Mouse (Mus musculus) cerebellum, adult 2 months (tissue): ENCODE data around the gene Wnt7b. TPM values are rescaled to one million over a fixed set of nuclear protein-coding genes. Genes with fewer than 3 reads are reported as not detected.
A peak's percentile ranks its signal among the peaks of the same experiment; 100 is the strongest.

ENCODE experiments used
- DNase-seq, 2 experiments: peaks; one replicate each; pipeline ENCODE4 v3.0.0; 2021
- H3K27ac ChIP-seq: fragments of 200-500 bp; 2 replicates; pipeline ENCODE4 v1.5.1; 2012; ENCODE audit warnings: low read length, control low read depth, inconsistent platforms; ENCODE audit not compliant: insufficient read depth
- H3K27me3 ChIP-seq: fragments of 200-500 bp; 2 replicates; pipeline ENCODE4 v1.6.1; 2012; ENCODE audit warnings: inconsistent platforms, mild to moderate bottlenecking, low read length, moderate library complexity; ENCODE audit not compliant: control insufficient read depth, insufficient read depth
- H3K4me1 ChIP-seq: fragments of 200-500 bp; 2 replicates; pipeline ENCODE4 v1.6.1; 2011; ENCODE audit warnings: low read length; ENCODE audit not compliant: control insufficient read depth, insufficient read depth
- H3K4me3 ChIP-seq: fragments of 200-500 bp; replicated peaks from 2 replicates; pipeline ENCODE3; 2011; ENCODE audit warnings: mild to moderate bottlenecking, low read depth, low read length, control low read depth; ENCODE audit not compliant: insufficient read depth
- CTCF ChIP-seq: fragments of 200-500 bp; IDR thresholded peaks from 2 replicates; pipeline ENCODE4 v1.5.1; 2011; ENCODE audit warnings: low read depth, mild to moderate bottlenecking, control low read depth, low read length, moderate library complexity, borderline replicate concordance; ENCODE audit not compliant: insufficient read depth
- POLR2A ChIP-seq: fragments of 200-500 bp; IDR thresholded peaks from 2 replicates; pipeline ENCODE4 v1.6.1; 2011; ENCODE audit warnings: low read length, control low read depth, borderline replicate concordance; ENCODE audit not compliant: insufficient read depth
- WGBS: fragments of 180-500 bp; shearing (Covaris S2); methylation state at CpG from one replicate; pipeline ENCODE4 v1.1.7; 2018; 5-methylcytosine and 5-hydroxymethylcytosine counted together
- polyA plus RNA-seq: library from polyadenylated mRNA; depleted of rRNA; stranded (reverse); fragments of >200 nt; gene quantifications from 2 replicates; pipeline ENCODE4 v1.2.3, GENCODE M21; 2012; rRNA removed

Gene Wnt7b
- 11.1 and 14.7 TPM in 2 replicates for polyA plus RNA-seq

DNA sequence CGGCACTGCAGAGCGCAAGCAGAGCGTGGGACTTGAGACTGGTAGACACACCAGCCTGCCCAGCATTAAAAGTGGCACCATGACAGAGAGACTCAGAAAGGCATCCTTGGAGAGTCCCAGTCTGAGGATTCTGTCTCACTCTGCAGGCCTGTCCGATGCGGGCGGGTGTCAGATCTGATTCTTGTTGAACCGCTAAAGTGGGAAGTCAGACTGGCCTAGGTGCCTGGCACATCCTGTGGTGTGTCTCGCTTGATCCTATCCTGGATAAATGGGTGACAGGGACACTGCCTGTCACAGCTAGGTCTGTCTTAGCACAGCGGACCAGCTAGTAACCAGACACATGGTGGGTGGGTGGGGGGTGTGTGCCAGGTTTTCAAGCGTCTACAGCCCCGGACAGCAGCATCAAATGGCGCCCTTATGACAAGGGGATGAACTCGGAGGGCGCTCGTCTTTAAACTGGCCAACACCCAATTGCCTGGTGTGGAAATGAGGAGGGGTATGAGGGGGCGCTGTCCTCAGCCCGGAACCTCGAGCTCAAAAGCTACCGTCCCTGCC is at the start of gene Wnt7b:
TSS of gene Wnt7b (minus strand) at position 118 of the 555 bp plus-strand sequence.
- DNase-seq = no peak
- 2% methylated on average over 19 of the region's 19 CpGs for WGBS
- TF ChIP-seq CTCF = no peak
- TF ChIP-seq POLR2A = no peak
- H3K27me3 ChIP-seq = peaks cover 5% of the 10 kb centered on the region; the same call in 1 of the 2 replicates
- peak within 1 kb of the TSS; percentile 37 for H3K4me3 ChIP-seq
- no peak within 1 kb of the TSS for H3K27ac ChIP-seq
- H3K4me1 ChIP-seq = peaks cover 4% of the 10 kb centered on the region; the same call in 1 of the 2 replicates

DNA sequence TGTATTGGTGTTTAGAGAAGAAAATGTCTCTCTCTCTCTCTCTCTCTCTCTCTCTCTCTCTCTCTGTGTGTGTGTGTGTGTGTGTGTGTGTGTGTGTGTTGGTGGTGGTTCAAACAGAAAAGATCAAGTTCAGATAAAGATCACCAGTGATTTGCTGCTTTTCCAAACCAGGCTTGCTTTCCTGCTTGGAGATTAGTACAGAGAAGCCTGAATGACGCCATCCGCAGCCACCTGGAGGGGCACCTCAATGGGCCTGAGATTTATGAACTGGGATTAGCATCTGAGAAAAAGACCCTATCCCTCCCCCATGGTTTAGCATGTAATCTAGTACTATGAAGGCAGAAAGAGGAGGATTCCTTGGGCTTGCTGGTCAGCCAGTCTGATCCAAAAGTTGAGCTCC is 49.3 kb upstream of the Wnt7b start:
- TF ChIP-seq CTCF (no peak), POLR2A (no peak)
- no peaks in the 10 kb centered on the region for H3K4me1 ChIP-seq

DNA sequence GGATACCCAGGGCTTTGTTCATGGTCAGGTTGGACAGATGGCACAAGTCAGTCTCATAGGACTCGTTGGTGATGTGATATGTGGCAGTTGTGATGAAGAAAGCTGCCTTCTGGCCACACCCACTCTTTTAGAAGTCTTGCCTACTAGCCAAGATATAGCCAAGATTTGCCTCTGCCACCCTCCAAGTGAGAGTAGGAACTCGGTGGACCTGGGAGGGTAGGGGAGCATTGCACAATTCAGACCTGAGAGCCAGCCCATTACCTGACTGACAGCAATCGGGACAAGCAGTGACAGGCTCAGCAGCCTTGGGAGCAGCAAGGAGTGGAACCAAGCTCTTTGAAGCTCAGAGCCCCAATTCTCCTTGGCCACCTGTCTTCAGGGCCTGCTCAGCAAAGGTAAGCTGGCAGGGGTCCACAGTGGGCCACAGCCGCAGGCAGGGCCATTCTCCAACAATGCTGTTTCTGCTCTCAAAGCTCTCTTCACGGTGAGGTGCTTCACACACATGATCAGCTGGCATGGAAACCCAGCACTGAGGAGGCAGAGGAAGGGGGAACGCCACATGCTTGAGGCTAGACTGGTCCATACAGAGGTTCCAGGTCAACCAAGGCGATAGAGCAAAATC is 47.8 kb upstream of the Wnt7b start:
- 55% methylated on average over 7 of the region's 7 CpGs for WGBS
- no peak for TF ChIP-seq POLR2A
- TF ChIP-seq CTCF = no peak
- DNase-seq = no peak

More for the DNA sequence above, 49.3 kb upstream of the Wnt7b start:
- WGBS = 90% methylated on average over 2 of the region's 2 CpGs
- Histone ChIP-seq H3K27ac (no peak overlapping the region), H3K27me3 (no peaks in the 10 kb centered on the region), H3K4me3 (no peak overlapping the region)
- no peak for DNase-seq

DNA sequence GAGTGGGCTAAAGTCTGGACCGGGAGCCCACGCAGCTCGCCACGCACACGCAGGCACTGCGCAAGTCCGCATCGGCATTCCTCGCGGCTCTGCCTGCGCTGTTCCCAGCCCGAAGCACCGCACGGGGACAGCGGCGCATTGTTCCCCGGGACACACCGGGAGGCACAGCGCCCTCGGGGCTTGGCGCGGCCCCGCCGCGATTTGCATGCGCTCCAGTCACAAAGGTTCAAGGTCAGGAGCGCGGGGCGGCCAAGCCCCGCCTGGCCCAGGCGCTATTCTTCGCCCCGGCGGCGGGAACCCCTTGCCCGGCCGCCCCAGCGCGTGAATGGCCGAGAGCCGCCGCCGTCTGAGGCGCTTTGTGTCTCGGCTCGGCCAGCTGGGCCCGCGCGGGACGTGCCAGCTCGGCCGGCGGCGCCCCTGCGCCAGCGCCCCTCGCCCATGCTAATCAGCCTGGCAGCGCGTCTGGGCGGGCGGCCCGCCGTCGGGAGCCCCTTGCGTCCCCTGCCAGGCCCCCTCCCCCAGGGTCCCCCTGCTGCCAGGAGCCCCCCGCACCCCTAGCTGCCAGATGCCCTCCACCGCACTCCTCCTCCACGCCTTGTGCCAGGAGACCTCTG is 43.5 kb upstream of the Wnt7b start:
- H3K27ac ChIP-seq = no peak overlapping the region
- DNase-seq = peak; percentile 58 to 63
- H3K27me3 ChIP-seq = no peaks in the 10 kb centered on the region
- WGBS = 4% methylated on average over 68 of the region's 68 CpGs
- TF ChIP-seq CTCF = no peak; the same call in 1 of the 2 replicates
- TF ChIP-seq POLR2A = no peak
- no peaks in the 10 kb centered on the region for H3K4me1 ChIP-seq
- H3K4me3 ChIP-seq = peak overlapping the region; percentile 39

More for the DNA sequence above, 47.8 kb upstream of the Wnt7b start:
- no peak overlapping the region for H3K4me3 ChIP-seq
- no peak overlapping the region for H3K27ac ChIP-seq
- H3K4me1 ChIP-seq = no peaks in the 10 kb centered on the region
- H3K27me3 ChIP-seq = no peaks in the 10 kb centered on the region

DNA sequence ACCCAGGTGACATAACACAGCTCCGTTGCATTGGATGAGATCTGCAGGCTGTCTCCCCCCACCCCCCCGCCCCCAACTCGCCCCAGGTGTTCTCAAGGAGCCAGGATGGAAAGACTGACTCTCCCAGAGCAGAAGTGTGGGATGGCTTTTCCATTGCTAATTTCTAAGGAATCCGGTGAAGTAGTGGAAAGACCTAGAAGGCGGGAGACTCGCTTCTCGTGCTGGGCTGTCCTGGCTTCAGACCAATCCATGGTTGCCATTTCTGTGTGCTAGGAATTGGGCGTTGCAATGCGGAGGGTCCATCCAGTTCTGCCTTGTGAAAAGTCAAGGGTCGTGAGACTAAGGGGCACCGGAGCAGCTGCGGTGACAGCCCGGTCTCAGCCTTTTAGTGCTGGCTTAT is 39.9 kb upstream of the Wnt7b start:
- WGBS = 83% methylated on average over 13 of the region's 13 CpGs
- no peaks in the 10 kb centered on the region for H3K27me3 ChIP-seq
- no peak for DNase-seq
- no peaks in the 10 kb centered on the region for H3K4me1 ChIP-seq
- TF ChIP-seq POLR2A (no peak), CTCF (no peak)
- no peak overlapping the region for H3K4me3 ChIP-seq
- no peak overlapping the region for H3K27ac ChIP-seq

DNA sequence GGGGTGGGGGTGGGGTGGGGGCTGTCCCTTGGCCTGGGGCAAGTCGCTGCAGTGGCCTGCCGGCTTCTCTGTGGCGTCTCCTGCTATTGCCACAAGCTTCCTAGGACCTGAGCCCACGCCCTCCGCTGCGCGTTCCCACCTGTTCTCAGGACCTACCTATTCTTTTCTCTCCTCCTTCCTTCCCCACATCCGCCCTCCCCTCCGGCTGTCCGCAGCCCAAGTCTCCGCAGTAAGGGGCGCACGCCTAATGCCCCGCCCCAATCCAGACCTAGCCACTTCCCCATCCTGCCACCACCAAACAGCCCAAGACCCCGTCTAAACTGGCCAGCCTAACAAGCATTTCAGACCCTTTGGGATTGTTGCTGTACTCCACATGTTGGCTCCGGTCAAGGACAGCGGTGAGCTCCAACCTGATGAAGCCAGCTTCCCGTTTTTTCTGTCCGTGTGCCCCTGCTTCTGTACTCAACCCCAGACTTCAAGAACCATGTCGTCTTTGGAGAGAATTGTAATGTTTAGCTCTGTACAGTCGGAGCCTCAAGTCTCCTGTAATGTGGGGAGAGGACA is 33.3 kb upstream of the Wnt7b start:
- Histone ChIP-seq H3K4me3 (no peak overlapping the region), H3K27ac (no peak overlapping the region), H3K4me1 (peaks cover 18% of the 10 kb centered on the region), H3K27me3 (no peaks in the 10 kb centered on the region)
- DNase-seq = no peak
- 73% methylated on average over 20 of the region's 21 CpGs for WGBS
- no peak for TF ChIP-seq POLR2A

DNA sequence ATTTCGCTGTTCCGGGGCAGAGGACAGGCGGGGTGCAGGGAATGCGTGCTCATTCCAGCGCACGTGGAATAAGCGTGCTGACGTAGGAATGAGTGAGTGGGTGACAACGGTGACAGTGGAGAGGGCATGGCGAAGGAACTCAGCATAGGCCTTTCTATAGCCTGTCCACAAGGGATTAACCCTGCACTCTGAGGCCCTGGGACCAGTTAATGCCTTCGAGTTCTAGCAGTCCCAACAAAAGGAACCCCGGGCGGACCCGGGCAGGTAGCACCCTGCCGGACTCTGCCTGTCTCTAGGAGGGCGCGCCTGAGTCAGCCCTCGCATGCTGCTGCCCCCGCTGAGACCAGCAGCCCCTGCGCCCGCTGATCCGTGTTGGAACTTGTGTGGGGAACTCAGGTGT is 32.8 kb upstream of the Wnt7b start:
- WGBS = 75% methylated on average over 22 of the region's 22 CpGs

More for the DNA sequence above, 32.8 kb upstream of the Wnt7b start:
- DNase-seq = no peak
- H3K27me3 ChIP-seq = no peaks in the 10 kb centered on the region
- H3K4me3 ChIP-seq = no peak overlapping the region
- H3K4me1 ChIP-seq = peaks cover 22% of the 10 kb centered on the region
- H3K27ac ChIP-seq = no peak overlapping the region
- no peak for TF ChIP-seq CTCF
- TF ChIP-seq POLR2A = no peak
